Mouse (Mus musculus): ENCODE data around the gene D10Wsu102e.
"Not testable (repeated sequence)": the region's sequence is repeated elsewhere in the genome, so short reads cannot be mapped to it uniquely, and the experiment has no call there.

Gene D10Wsu102e

GRCm38 (mm10) chr10:83347494-83347893 lies 12.5 kb upstream of the D10Wsu102e start:
- DNase-seq, result no peak

GRCm38 (mm10) chr10:83350689-83351088 lies 9.3 kb upstream of the D10Wsu102e start:
- peak; percentile 18 to 66 for DNase-seq

- DNase-seq, result not testable (repeated sequence)
Observed at GRCm38 (mm10) chr10:83351779-83352178, 8.2 kb upstream of the D10Wsu102e start.

GRCm38 (mm10) chr10:83353680-83354332 lies 6.2 kb upstream of the D10Wsu102e start:
- DNase-seq, result peak; percentile 21 to 45

- DNase-seq, result peak in 1 of 2 experiments; percentile 28
Observed at GRCm38 (mm10) chr10:83354333-83354719, 5.7 kb upstream of the D10Wsu102e start.

- DNase-seq, result peak in 1 of 2 experiments; percentile 17
Observed at GRCm38 (mm10) chr10:83356416-83356815, 3.6 kb upstream of the D10Wsu102e start.

GRCm38 (mm10) chr10:83359451-83359850 lies 570 bp upstream of the D10Wsu102e start:
- DNase-seq, result peak; percentile 35 to 60

- no peak for DNase-seq
Observed at GRCm38 (mm10) chr10:83360356-83360755, 335 bp downstream of the D10Wsu102e start.

- DNase-seq, result peak; percentile 13 to 40
Observed at GRCm38 (mm10) chr10:83361643-83362382, 1.8 kb downstream of the D10Wsu102e start.

GRCm38 (mm10) chr10:83363451-83363850 lies 3.4 kb downstream of the D10Wsu102e start:
- peak; percentile 28 to 42 for DNase-seq

- peak; percentile 48 to 73 for DNase-seq
Observed at GRCm38 (mm10) chr10:83368918-83369317, 8.9 kb downstream of the D10Wsu102e start.

- no peak for DNase-seq
Observed at GRCm38 (mm10) chr10:83374045-83374656, 14.1 kb downstream of the D10Wsu102e start.

GRCm38 (mm10) chr10:83375458-83375857 lies 15.4 kb downstream of the D10Wsu102e start:
- DNase-seq, result not testable (repeated sequence)

GRCm38 (mm10) chr10:83376911-83377682 lies 17.1 kb downstream of the D10Wsu102e start:
- no peak for DNase-seq

GRCm38 (mm10) chr10:83378083-83378833 lies 18.2 kb downstream of the D10Wsu102e start:
- peak in 1 of 2 experiments; percentile 14 for DNase-seq

- DNase-seq, result no peak
Observed at GRCm38 (mm10) chr10:83380501-83380900, 20.5 kb downstream of the D10Wsu102e start.

- no peak for DNase-seq
Observed at GRCm38 (mm10) chr10:83382528-83382927, 22.5 kb downstream of the D10Wsu102e start.

GRCm38 (mm10) chr10:83382988-83383387 lies 23.0 kb downstream of the D10Wsu102e start:
- DNase-seq, result no peak

- no peak for DNase-seq
Observed at GRCm38 (mm10) chr10:83383863-83384262, 23.8 kb downstream of the D10Wsu102e start.

- DNase-seq, result no peak
Observed at GRCm38 (mm10) chr10:83384456-83385215, 24.6 kb downstream of the D10Wsu102e start.

- no peak for DNase-seq
Observed at GRCm38 (mm10) chr10:83385330-83385910, 25.4 kb downstream of the D10Wsu102e start.

Data from kidney, postnatal 25 days (tissue).